9 mouse cellular contexts compared by ENCODE assay signal in genomic region chr11:69965271-69966005, GRCm38 (mm10). TPM values are rescaled to one million over a fixed set of nuclear protein-coding genes. Genes with fewer than 3 reads are reported as not detected.
DNase-seq lines count a peak whose midpoint lies in the region; ATAC-seq and TF ChIP-seq lines count a peak whose summit lies in the region.
"Had no signal": no experiment of that assay in that cellular context is flagged by ENCODE, and none has a peak within 500 bp of the region (broad histone marks: within the 10 kb centered on the region; RNA-seq: fewer than 3 reads in every experiment).

No protein-coding gene starts in this region.

- peak overlapping the region; percentile 64 for H3K4me2 ChIP-seq in lung, postnatal 0 days (replicated peaks; ENCODE audit: low read depth, low read length)

- H3K9ac ChIP-seq in lung, postnatal 0 days (replicated peaks; ENCODE audit: low read depth) = peak overlapping the region; percentile 50

- peak overlapping the region; percentile 87 for H3K27ac ChIP-seq in lung, postnatal 0 days (ENCODE audit: low read length)

- no peak for TF ChIP-seq CTCF in lung, postnatal 0 days (IDR thresholded peaks at IDR 0.05)

- H3K4me3 ChIP-seq in lung, postnatal 0 days (ENCODE audit: low read depth, low read length) = peak overlapping the region; percentile 49
- H3K4me3 ChIP-seq: myocyte had no signal

- 2% methylated on average over 47 of the region's 49 CpGs for WGBS in lung, postnatal 0 days

- TF ChIP-seq EP300 in lung, postnatal 0 days (IDR thresholded peaks at IDR 0.05) = no peak

- intact Hi-C loops in left cerebral cortex, postnatal 36 days (cut with DNase I) = loop anchor here (5.0 kb wide), 1 partner anchor 33 kb away; no protein-coding TSS in a partner anchor

- H3K9me3 ChIP-seq in lung, postnatal 0 days (ENCODE audit: low read length) = no peaks in the 10 kb centered on the region

- H3K4me1 ChIP-seq in lung, postnatal 0 days (ENCODE audit: insufficient read depth, low read depth, low read length) = no peaks in the 10 kb centered on the region

- peaks cover 8% of the 10 kb centered on the region for H3K36me3 ChIP-seq in lung, postnatal 0 days (ENCODE audit: insufficient read depth, low read length)

- peak; percentile 69 to 78 for DNase-seq in urinary bladder, adult 18-20 months (ENCODE audit: low spot score in 2 of 2)
- DNase-seq in urinary bladder, postnatal 10 days (ENCODE audit: low spot score) = no peak
- peak; percentile 63 to 80 for DNase-seq in kidney, adult 8-10 months
- DNase-seq in lung, postnatal 0 days (ENCODE audit: low spot score) = peak; percentile 93
- peak; percentile 49 for DNase-seq in testis, postnatal 10 days (ENCODE audit: low spot score)
- DNase-seq in cerebellum, adult 9-10 months = no peak
- no peak for DNase-seq in ovary, postnatal 14 days (ENCODE audit: low spot score)
- no peak for DNase-seq in left cerebral cortex, postnatal 36 days (ENCODE audit: low spot score in 2 of 2)

- peak; percentile 91 for ATAC-seq in lung, postnatal 0 days

- peaks cover 16% of the 10 kb centered on the region for H3K27me3 ChIP-seq in lung, postnatal 0 days (replicated peaks; ENCODE audit: insufficient read depth, low read length)

RNA-seq across cellular contexts. Expression of gene Cldn7, which starts 0.9 kb away (rescaled TPM):
- polyA plus RNA-seq in lung, postnatal 0 days (2015; fragmentation: Nextera tagmentation; extraction: Ambion mirVana) = 212 and 230 TPM in 2 replicates
- not detected for total RNA-seq in left cerebral cortex, postnatal 36 days (2021)
- polyA plus RNA-seq: myocyte had no signal

RNA-seq across cellular contexts. Expression of gene Ctdnep1, which starts 15.5 kb away (rescaled TPM):
- polyA plus RNA-seq in lung, postnatal 0 days (2015; fragmentation: Nextera tagmentation; extraction: Ambion mirVana) = 23.7 and 24.7 TPM in 2 replicates
- total RNA-seq in left cerebral cortex, postnatal 36 days (2021) = 100 to 1,000 TPM; 112 to 128 TPM

RNA-seq across cellular contexts. Expression of gene Elp5, which starts 16.9 kb away (rescaled TPM):
- 65.9 and 72.1 TPM in 2 replicates for polyA plus RNA-seq in lung, postnatal 0 days (2015; fragmentation: Nextera tagmentation; extraction: Ambion mirVana)
- total RNA-seq in left cerebral cortex, postnatal 36 days (2021) = 10 to 100 TPM; 79.2 to 88.5 TPM

RNA-seq across cellular contexts. Expression of gene Slc2a4, which starts 17.4 kb away (rescaled TPM):
- 3.7 and 4.3 TPM in 2 replicates for polyA plus RNA-seq in lung, postnatal 0 days (2015; fragmentation: Nextera tagmentation; extraction: Ambion mirVana)
- 1 to 10 TPM; 3.6 to 4.4 TPM for total RNA-seq in left cerebral cortex, postnatal 36 days (2021)

RNA-seq across cellular contexts. Expression of gene Gabarap, which starts 25.5 kb away (rescaled TPM):
- 624 and 645 TPM in 2 replicates for polyA plus RNA-seq in lung, postnatal 0 days (2015; fragmentation: Nextera tagmentation; extraction: Ambion mirVana)
- 100 to 1,000 TPM; 199 to 219 TPM for total RNA-seq in left cerebral cortex, postnatal 36 days (2021)

Comparison
In these comparisons a context has a peak if more than half of its experiments do, and no peak if none do; other contexts are left out.
1. DNase-seq: peak in urinary bladder, adult 18-20 months (2 of 2), kidney, adult 8-10 months (2 of 2), lung, postnatal 0 days (single experiment) and testis, postnatal 10 days (single experiment); none in urinary bladder, postnatal 10 days (single experiment), cerebellum, adult 9-10 months (single experiment), ovary, postnatal 14 days (single experiment) and left cerebral cortex, postnatal 36 days (0 of 2).